Mouse (Mus musculus) natural killer cell, adult 2 months (primary cell): Measurements from ENCODE around the gene Zfp97.
"Not testable (repeated sequence)": the region's sequence is repeated elsewhere in the genome, so short reads cannot be mapped to it uniquely, and the experiment has no call there.

ENCODE experiments used
- DNase-seq, 2 experiments: peaks; one replicate each; pipeline ENCODE4 v3.0.0; 2022; ENCODE audit warnings: low spot score in 2 of 2

Gene Zfp97

GRCm38 (mm10) chr17:17120830-17121502 lies at the start of gene Zfp97:
Gene Zfp97 (plus strand): TSS chr17:17121415.
- DNase-seq: not testable (repeated sequence)

- not testable (repeated sequence) for DNase-seq
Measured at GRCm38 (mm10) chr17:17178757-17179413, 57.7 kb downstream of the Zfp97 start.

GRCm38 (mm10) chr17:17194761-17195160 lies 73.5 kb downstream of the Zfp97 start:
- not testable (repeated sequence) for DNase-seq

- no peak for DNase-seq
Measured at GRCm38 (mm10) chr17:17195178-17195577, 74.0 kb downstream of the Zfp97 start.

GRCm38 (mm10) chr17:17196111-17196510 lies 74.9 kb downstream of the Zfp97 start:
- DNase-seq: not testable (repeated sequence)
